Mouse (Mus musculus) forebrain, embryonic 15.5 days (tissue): ENCODE measurements at regions not wholly inside any gene's neighbourhood (a gene's known extent, or its start where the extent isn't known, plus 50 kb on each side); places are given as distances from the start of the nearest gene placed in this dataset.

ENCODE experiments used
- ATAC-seq: fragments of 200-750 bp; cut with Nextera tagmentation; replicated peaks from 2 replicates; pipeline ENCODE4 v1.8.0; 2017; ENCODE audit warnings: mild to moderate bottlenecking, moderate TSS enrichment, moderate library complexity
- H3K27ac ChIP-seq: fragments of 300-500 bp; sonication (generic); replicated peaks from 2 replicates; pipeline ENCODE4 v1.5.1; 2015; ENCODE audit warnings: mild to moderate bottlenecking, inconsistent platforms
- H3K27me3 ChIP-seq: fragments of 300-500 bp; sonication (generic); 2 replicates; pipeline ENCODE4 v1.6.1; 2015; ENCODE audit warnings: inconsistent platforms
- H3K36me3 ChIP-seq: fragments of 300-500 bp; sonication (generic); 2 replicates; pipeline ENCODE4 v1.6.1; 2015; ENCODE audit warnings: mild to moderate bottlenecking, inconsistent platforms
- H3K4me1 ChIP-seq: fragments of 300-500 bp; sonication (generic); 2 replicates; pipeline ENCODE4 v1.6.1; 2015; ENCODE audit warnings: inconsistent platforms
- H3K4me2 ChIP-seq: fragments of 300-500 bp; sonication (generic); replicated peaks from 2 replicates; pipeline ENCODE4 v1.6.1; 2015; ENCODE audit warnings: mild to moderate bottlenecking, inconsistent platforms
- H3K4me3 ChIP-seq: fragments of 300-500 bp; sonication (generic); 2 replicates; pipeline ENCODE4 v1.5.1; 2015; ENCODE audit warnings: mild to moderate bottlenecking, inconsistent platforms
- H3K9ac ChIP-seq: fragments of 300-500 bp; sonication (generic); replicated peaks from 2 replicates; pipeline ENCODE4 v1.6.1; 2015; ENCODE audit warnings: mild to moderate bottlenecking, inconsistent platforms
- H3K9me3 ChIP-seq: fragments of 300-500 bp; sonication (generic); 2 replicates; pipeline ENCODE4 v1.6.1; 2016; ENCODE audit warnings: inconsistent platforms
- WGBS: fragments of 180-500 bp; shearing (Covaris S2); methylation state at CpG from one replicate; pipeline ENCODE4 v1.1.7; 2015; ENCODE audit warnings: mixed read lengths; 5-methylcytosine and 5-hydroxymethylcytosine counted together

DNA sequence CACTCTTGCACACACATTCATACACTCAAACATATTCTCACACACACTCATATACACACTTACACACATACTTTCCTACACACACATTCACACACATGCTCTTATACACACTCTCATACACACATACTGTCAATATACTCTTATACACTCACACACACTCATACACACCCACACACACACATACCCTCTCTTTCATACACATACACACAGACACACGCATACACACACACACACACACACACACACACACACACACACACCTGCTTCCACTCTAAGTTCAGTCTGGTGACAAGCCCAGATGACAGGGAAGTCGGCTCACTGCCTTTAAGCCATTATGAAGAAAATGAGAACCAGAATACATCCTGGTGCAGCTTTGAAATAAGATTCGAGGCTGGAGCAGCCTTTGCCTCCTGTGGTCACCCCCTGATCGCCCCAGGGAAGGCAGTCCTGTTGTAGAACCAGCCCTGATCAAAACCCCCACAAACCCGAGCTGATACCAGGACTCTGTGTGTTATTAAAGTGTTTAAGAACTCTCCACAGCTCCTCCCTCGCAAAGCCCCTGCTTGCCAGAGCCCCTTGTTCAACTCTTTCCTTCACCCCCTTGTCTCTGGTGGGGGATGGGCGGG, 230.3 kb downstream of the Tle3 start:
- H3K27ac ChIP-seq, result no peak overlapping the region
- WGBS, result 51% methylated on average over 7 of the region's 7 CpGs
- no peak overlapping the region for H3K9ac ChIP-seq
- H3K4me3 ChIP-seq, result no peak overlapping the region
- H3K9me3 ChIP-seq, result no peaks in the 10 kb centered on the region
- H3K4me2 ChIP-seq, result no peak overlapping the region
- H3K4me1 ChIP-seq, result peaks cover 10% of the 10 kb centered on the region
- no peaks in the 10 kb centered on the region for H3K36me3 ChIP-seq
- no peaks in the 10 kb centered on the region for H3K27me3 ChIP-seq
- ATAC-seq, result no peak

DNA sequence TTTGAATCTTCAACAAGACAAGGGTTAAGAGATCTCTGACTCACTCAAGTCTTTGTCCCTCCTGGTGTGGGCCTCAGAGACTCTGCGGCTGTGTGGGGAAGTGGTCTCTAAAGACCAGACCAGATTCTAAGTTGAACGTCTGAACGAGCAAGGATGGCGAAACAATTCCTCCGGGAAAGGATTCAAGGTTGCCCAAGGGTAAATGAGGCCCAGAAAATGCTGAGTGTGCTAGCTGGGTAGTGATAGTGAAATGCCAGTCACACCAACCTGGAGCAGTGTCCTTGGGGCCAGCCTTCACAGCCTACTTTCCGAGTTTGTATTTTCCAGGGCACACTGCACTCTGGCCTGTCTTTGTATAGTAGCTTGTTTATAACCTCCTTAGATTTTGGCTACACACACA, 229.7 kb downstream of the Tle3 start:
- H3K27ac ChIP-seq, result no peak overlapping the region
- H3K9ac ChIP-seq, result no peak overlapping the region
- H3K4me3 ChIP-seq, result no peak overlapping the region
- 79% methylated on average over 6 of the region's 6 CpGs for WGBS
- H3K4me1 ChIP-seq, result peaks cover 16% of the 10 kb centered on the region
- no peak overlapping the region for H3K4me2 ChIP-seq
- no peaks in the 10 kb centered on the region for H3K36me3 ChIP-seq
- no peak for ATAC-seq
- no peaks in the 10 kb centered on the region for H3K27me3 ChIP-seq
- H3K9me3 ChIP-seq, result no peaks in the 10 kb centered on the region

DNA sequence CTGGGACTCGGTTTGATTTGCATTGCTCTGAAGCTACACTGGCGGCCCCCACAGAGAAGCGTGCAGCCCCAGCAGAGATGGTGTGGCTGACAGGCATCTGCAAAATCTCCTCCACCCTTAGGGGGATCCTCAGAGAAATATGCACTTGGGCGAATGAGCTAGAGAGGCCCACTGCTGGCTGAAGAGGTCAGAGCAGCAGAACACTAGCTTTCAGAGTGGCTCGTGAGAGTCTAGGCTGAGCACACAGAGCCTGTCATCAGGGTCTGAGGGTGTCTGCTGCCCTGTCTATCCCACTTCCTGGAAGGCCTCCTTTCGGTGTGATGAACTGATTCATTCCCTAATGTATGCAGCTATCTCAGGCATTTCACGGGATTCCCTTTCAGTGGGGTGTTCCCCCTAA, 225.1 kb downstream of the Tle3 start:
- Histone ChIP-seq H3K27ac (no peak overlapping the region), H3K36me3 (no peaks in the 10 kb centered on the region), H3K9me3 (no peaks in the 10 kb centered on the region), H3K4me1 (peaks cover 27% of the 10 kb centered on the region), H3K9ac (no peak overlapping the region), H3K27me3 (no peaks in the 10 kb centered on the region), H3K4me3 (no peak overlapping the region), H3K4me2 (no peak overlapping the region)
- WGBS, result 47% methylated on average over 7 of the region's 7 CpGs
- ATAC-seq, result no peak

DNA sequence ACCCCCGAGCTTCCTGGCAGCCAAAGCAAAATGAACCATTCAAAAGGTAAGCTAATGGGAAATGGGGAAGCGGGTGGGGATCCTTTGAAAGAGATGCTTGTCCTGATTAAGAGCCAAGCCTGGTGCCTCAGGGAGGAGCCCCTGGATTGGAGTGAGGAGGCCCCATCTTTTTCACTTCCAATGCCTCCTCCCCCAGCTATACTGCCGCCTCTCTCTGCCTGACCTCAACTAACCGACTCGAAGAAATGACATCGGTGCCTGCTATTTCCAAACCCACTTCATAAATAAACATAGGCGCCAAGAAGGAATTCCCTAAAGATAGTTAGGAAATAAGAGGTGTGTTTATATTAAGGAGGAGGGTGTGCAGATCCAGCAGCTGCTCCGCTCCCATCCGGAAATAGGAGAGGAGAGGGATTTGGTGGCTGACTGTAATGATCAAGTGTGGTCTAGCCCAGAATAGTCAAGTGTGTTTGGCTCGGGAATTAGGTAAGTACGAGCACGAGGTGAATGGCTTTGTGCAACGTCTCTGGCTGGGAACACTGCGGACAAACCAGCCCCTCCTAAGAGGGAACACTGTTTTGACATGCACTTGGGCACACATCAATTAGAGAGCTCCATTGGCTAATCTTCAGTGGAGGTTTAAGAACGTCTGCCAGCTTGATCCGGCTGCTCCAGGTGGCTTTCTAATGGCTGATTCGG, 224.4 kb downstream of the Tle3 start:
- Histone ChIP-seq H3K9ac (no peak overlapping the region), H3K4me1 (peaks cover 27% of the 10 kb centered on the region), H3K27me3 (no peaks in the 10 kb centered on the region), H3K4me2 (no peak overlapping the region), H3K4me3 (no peak overlapping the region), H3K9me3 (no peaks in the 10 kb centered on the region), H3K36me3 (no peaks in the 10 kb centered on the region), H3K27ac (no peak overlapping the region)
- ATAC-seq, result no peak
- WGBS, result 26% methylated on average over 17 of the region's 17 CpGs

DNA sequence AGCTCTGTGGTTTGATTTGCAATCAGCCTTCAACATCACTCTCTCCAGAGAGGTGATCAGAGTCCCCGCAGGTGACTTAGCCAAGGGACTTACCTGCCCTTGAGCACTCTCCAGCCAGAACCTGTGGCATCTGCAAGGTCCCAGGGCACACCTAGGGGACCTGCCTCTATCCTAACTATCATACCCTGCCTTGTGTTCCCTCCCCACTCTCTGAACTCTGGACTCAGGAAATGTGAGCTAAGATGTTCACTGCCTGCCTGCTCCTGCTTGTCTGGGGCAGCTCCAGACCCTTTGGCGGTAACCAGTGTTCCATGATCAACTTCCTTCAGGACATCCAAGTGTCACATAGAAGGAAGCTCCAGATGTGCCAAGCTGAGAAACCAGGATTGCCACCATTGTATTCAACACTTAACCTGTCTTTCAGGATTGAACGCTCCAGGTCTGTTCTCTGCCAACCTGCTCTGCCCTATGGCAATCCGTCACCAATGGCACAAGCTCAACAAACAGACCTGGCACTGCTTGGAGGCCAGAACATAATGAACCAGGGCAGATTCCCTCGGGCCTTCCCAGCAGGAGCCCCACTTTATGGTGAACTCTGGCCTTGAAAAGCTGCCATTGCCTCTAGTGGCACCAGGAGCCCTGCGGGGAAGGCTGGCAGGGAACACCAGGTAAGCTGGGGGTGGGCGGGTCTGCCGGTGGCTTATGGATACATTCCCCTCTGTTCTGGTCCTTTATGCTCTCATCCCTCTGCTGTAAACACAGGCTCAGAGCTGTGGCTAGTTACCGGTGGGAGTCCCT, 223.2 kb downstream of the Tle3 start:
- Histone ChIP-seq H3K36me3 (no peaks in the 10 kb centered on the region), H3K27me3 (no peaks in the 10 kb centered on the region), H3K4me1 (peaks cover 27% of the 10 kb centered on the region), H3K4me2 (no peak overlapping the region), H3K9ac (no peak overlapping the region), H3K9me3 (no peaks in the 10 kb centered on the region), H3K27ac (no peak overlapping the region), H3K4me3 (no peak overlapping the region)
- ATAC-seq, result no peak
- WGBS, result 53% methylated on average over 9 of the region's 9 CpGs

DNA sequence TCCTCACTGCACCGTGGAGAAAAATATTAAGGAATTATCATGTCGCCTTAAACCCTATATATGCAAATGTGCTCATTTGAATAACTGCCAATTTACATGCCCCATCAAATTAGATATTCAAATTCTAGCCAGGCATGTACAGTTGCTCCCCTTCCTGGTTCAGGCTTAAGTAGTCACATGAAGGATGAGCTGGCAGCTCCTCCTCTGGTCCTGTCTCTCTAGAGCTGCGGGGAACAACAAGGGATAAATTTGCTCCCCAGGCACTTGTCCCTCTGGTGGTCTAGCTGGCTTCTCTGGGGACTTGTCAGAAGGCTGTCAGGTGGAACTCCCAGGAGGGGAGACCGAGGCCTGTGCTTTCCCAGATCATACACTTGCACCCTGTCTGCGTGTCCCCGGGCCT, 221.8 kb downstream of the Tle3 start:
- H3K9ac ChIP-seq, result no peak overlapping the region
- H3K9me3 ChIP-seq, result no peaks in the 10 kb centered on the region
- no peaks in the 10 kb centered on the region for H3K27me3 ChIP-seq
- no peak overlapping the region for H3K4me3 ChIP-seq
- H3K27ac ChIP-seq, result no peak overlapping the region
- 63% methylated on average over 6 of the region's 6 CpGs for WGBS
- no peak for ATAC-seq
- H3K4me1 ChIP-seq, result peaks cover 27% of the 10 kb centered on the region
- no peak overlapping the region for H3K4me2 ChIP-seq
- no peaks in the 10 kb centered on the region for H3K36me3 ChIP-seq

DNA sequence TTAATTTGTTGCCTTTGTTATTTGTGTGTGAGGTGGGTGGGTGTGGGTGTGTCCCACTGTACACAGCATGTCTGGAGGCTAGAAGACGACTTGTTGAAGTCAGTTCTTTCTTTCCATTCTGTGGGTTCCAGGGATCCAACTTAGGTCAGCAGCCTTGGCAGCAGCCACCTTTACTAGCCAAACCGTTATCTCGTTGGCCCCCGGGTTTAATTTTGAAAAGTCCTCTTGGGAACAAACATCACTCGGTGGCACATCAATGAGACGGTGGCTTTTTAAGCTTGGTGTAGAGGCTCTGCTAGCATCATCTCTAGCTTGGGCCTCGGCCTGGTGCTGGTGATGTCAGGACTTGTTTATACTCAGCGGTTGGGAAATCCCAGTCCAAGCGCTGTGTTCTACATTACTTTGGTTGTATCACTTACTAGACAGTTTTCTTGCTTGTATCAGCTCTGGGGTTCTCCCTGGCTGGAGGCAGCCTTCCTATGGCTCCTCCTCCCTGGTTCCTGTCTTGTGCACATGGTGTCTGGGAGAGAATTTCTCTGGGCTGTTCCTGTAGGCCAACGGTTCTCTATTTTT, 217.6 kb downstream of the Tle3 start:
- no peaks in the 10 kb centered on the region for H3K9me3 ChIP-seq
- no peak for ATAC-seq
- H3K36me3 ChIP-seq, result no peaks in the 10 kb centered on the region
- H3K4me2 ChIP-seq, result no peak overlapping the region
- H3K27ac ChIP-seq, result no peak overlapping the region
- WGBS, result 90% methylated on average over 10 of the region's 10 CpGs
- no peak overlapping the region for H3K9ac ChIP-seq
- H3K27me3 ChIP-seq, result no peaks in the 10 kb centered on the region
- H3K4me1 ChIP-seq, result peaks cover 12% of the 10 kb centered on the region
- no peak overlapping the region for H3K4me3 ChIP-seq

DNA sequence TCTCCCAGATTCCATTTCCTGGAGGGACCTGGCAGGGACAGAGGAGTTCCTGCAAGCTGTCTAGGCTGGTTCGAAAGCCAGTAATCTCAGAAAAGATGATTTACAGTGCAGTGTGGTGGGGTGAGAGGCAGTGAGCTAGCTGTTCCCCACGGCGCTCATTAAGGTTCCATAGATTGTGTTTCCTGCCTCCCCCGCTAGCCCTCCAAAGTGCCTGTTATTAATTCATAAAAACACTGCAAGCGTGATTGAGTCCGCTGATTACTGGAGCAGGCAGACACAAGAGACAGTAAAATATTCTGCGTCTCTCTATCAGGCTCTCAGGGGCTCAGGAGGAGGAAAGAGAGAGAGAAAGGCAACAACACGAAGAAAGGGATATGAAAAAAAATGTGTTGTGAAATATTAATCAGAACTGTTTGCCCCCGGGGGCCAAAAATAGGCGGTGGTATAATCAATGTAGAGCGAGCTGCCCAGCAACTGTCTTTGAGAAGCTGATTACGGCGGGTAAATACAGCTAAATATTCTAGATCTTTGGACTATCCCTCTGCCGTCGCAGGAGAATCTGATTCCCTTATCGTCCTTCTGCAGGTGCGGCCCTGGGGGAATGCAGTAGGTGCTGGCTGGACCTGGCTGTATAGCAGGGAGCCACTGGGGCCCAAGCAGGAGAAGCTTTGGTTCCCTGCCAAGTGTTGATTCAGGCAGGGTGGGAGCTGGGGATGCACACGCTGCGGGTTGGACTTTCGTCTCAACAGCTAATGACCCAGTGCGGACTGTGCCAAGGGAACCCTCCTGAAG, 211.3 kb downstream of the Tle3 start:
- Histone ChIP-seq H3K9me3 (no peaks in the 10 kb centered on the region), H3K4me2 (no peak overlapping the region), H3K9ac (no peak overlapping the region), H3K4me3 (no peak overlapping the region), H3K36me3 (no peaks in the 10 kb centered on the region), H3K4me1 (peaks cover 13% of the 10 kb centered on the region), H3K27ac (peak overlapping the region; percentile 13; the same call in 1 of the 2 replicates), H3K27me3 (no peaks in the 10 kb centered on the region)
- WGBS, result 36% methylated on average over 21 of the region's 21 CpGs
- ATAC-seq, result peak; percentile 68

DNA sequence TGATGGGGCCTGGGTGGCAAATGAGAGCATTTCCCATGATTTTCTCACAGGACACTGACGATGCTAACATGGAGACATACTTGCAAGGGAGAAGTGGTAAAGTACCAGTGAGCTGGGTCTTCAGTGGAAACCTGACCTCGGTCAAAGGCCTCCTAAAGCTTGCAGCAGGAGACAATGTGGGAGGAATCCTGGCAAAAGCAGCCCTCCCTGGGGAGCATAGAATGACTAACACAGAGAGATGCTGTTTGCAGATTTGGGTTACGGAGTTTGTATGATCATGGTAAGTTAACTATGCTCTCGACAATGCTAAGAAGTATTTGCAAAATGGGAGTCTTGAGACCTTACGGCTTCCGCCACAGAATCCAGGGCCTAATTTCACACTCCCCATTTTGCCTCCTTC, 208.9 kb downstream of the Tle3 start:
- 88% methylated on average over 6 of the region's 6 CpGs for WGBS
- no peaks in the 10 kb centered on the region for H3K36me3 ChIP-seq
- no peaks in the 10 kb centered on the region for H3K9me3 ChIP-seq
- no peak overlapping the region for H3K4me3 ChIP-seq
- no peaks in the 10 kb centered on the region for H3K27me3 ChIP-seq
- no peak overlapping the region for H3K4me2 ChIP-seq
- no peak for ATAC-seq
- H3K4me1 ChIP-seq, result peaks cover 13% of the 10 kb centered on the region
- H3K9ac ChIP-seq, result no peak overlapping the region
- H3K27ac ChIP-seq, result no peak overlapping the region

DNA sequence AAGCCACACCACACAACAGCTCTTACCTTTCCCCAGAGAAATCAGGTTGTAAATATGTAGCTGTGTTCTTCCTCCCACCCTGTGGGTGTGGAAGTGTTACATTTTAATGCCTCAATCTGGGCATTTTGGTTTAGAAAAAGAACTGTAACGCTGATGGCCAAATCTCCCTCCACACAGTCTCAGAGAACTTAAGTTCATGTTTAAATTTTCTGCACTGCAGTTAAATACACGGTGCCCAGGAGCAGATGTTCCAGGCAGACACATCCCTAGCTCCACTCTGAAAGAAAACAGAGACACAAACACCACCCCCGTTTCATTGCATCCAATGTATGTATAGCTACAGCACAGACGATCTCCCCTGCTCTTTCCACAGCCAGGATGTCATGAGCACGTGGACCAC, 206.1 kb downstream of the Tle3 start:
- Histone ChIP-seq H3K27ac (no peak overlapping the region), H3K9me3 (no peaks in the 10 kb centered on the region), H3K36me3 (no peaks in the 10 kb centered on the region), H3K27me3 (no peaks in the 10 kb centered on the region), H3K4me3 (no peak overlapping the region), H3K9ac (no peak overlapping the region), H3K4me2 (no peak overlapping the region), H3K4me1 (peaks cover 15% of the 10 kb centered on the region)
- no peak for ATAC-seq
- 84% methylated on average over 5 of the region's 5 CpGs for WGBS

DNA sequence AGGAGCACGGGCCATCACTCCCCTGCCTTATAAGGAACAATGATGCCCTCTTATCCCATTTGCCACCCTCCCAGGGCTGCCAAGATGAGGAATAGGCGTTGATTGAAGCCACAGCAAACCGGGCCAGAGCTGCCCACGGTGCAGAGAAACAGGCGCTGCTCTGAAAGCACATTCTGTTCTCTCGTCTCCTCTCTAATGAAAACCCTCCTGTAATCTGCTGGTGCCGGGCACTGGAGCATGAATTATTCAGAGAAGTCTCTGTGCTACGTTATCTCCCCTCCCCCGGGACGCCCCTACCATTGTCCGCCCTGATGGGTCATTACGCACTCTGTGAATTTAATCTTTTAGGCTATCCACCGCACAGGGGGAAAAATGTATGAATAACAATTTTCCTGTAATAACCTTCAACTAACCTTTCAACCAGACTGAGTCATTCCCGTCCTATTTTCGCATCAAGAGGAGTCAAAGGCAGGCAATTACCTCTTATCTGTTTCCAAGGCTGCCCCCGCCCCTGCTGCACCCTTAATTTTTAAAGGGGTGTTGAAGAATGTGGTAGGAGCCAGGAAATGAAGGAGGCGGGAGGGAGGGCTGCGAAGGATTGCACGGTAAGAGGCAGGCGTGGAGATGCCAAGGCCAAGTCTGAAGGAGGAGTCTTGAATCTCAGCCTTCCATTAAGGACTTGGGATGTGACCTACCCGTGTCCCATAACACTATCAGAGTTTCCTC, 201.6 kb downstream of the Tle3 start:
- WGBS, result 8% methylated on average over 21 of the region's 21 CpGs
- Histone ChIP-seq H3K9me3 (no peaks in the 10 kb centered on the region), H3K4me1 (peaks cover 19% of the 10 kb centered on the region), H3K9ac (no peak overlapping the region), H3K4me3 (no peak overlapping the region), H3K27me3 (no peaks in the 10 kb centered on the region), H3K36me3 (no peaks in the 10 kb centered on the region), H3K4me2 (peak overlapping the region; percentile 19; the same call in 1 of the 2 replicates), H3K27ac (peak overlapping the region; percentile 79)
- ATAC-seq, result peak; percentile 91
